Mouse (Mus musculus) hindbrain, embryonic 10.5 days (tissue): ENCODE results near the gene Ctf2. TPM values are rescaled to one million over a fixed set of nuclear protein-coding genes. Genes with fewer than 3 reads are reported as not detected.
"Not testable (repeated sequence)": the region's sequence is repeated elsewhere in the genome, so short reads cannot be mapped to it uniquely, and the experiment has no call there.

ENCODE experiments used
- DNase-seq: peaks from one replicate; pipeline ENCODE4 v3.0.0-alpha.2; 2017; ENCODE audit warnings: low spot score
- H3K27ac ChIP-seq: fragments of 300-500 bp; sonication (generic); 2 replicates; pipeline ENCODE4 v1.5.1; 2016; ENCODE audit warnings: mild to moderate bottlenecking, moderate library complexity
- H3K27me3 ChIP-seq: fragments of 300-500 bp; sonication (generic); 2 replicates; pipeline ENCODE4 v1.6.1; 2016; ENCODE audit warnings: mild to moderate bottlenecking; ENCODE audit not compliant: poor library complexity, insufficient read depth, severe bottlenecking
- H3K36me3 ChIP-seq: fragments of 300-500 bp; sonication (generic); 2 replicates; pipeline ENCODE4 v1.6.1; 2016; ENCODE audit warnings: mild to moderate bottlenecking, moderate library complexity
- H3K4me1 ChIP-seq: fragments of 300-500 bp; sonication (generic); replicated peaks from 2 replicates; pipeline ENCODE4 v1.6.1; 2016; ENCODE audit warnings: mild to moderate bottlenecking
- H3K4me3 ChIP-seq: fragments of 300-500 bp; sonication (generic); 2 replicates; pipeline ENCODE4 v1.5.1; 2016; ENCODE audit warnings: mild to moderate bottlenecking, moderate library complexity
- H3K9me3 ChIP-seq: fragments of 300-500 bp; sonication (generic); 2 replicates; pipeline ENCODE4 v1.6.1; 2016; ENCODE audit warnings: mild to moderate bottlenecking, moderate library complexity
- WGBS: fragments of 180-500 bp; shearing (Covaris S2); methylation state at CpG from one replicate; pipeline ENCODE4 v1.1.7; 2016; 5-methylcytosine and 5-hydroxymethylcytosine counted together
- polyA plus RNA-seq: library from polyadenylated mRNA; unstranded; fragments of >200 nt; fragmentation: Nextera tagmentation; extraction: Ambion mirVana; gene quantifications from 2 replicates; pipeline ENCODE4 v1.2.1, GENCODE M21; 2016

Ctf2 gene
- polyA plus RNA-seq, 1 experiment from 2014 or later = 0.37 TPM

- peak; percentile 54 for DNase-seq
- WGBS = 27% methylated on average over 22 of the region's 22 CpGs
- H3K4me1 ChIP-seq = peaks cover 60% of the 10 kb centered on the region
Observed at GRCm38 (mm10) chr7:127707045-127707956, 24.7 kb downstream of the Ctf2 start.

GRCm38 (mm10) chr7:127705706-127706105 lies 26.3 kb downstream of the Ctf2 start:
- Histone ChIP-seq H3K4me3 (no peak overlapping the region), H3K4me1 (peaks cover 47% of the 10 kb centered on the region), H3K27ac (no peak overlapping the region), H3K9me3 (no peaks in the 10 kb centered on the region), H3K27me3 (no peaks in the 10 kb centered on the region), H3K36me3 (peaks cover 52% of the 10 kb centered on the region)
- no peak for DNase-seq
- WGBS = 83% methylated on average over 4 of the region's 4 CpGs

More at GRCm38 (mm10) chr7:127707045-127707956, 24.7 kb downstream of the Ctf2 start:
- Histone ChIP-seq H3K27me3 (no peaks in the 10 kb centered on the region), H3K27ac (peak overlapping the region; percentile 97), H3K9me3 (no peaks in the 10 kb centered on the region), H3K4me3 (peak overlapping the region; percentile 78), H3K36me3 (peaks cover 47% of the 10 kb centered on the region)

- Histone ChIP-seq H3K27ac (peak overlapping the region; percentile 30; the same call in 1 of the 2 replicates), H3K4me3 (no peak overlapping the region), H3K36me3 (peaks cover 61% of the 10 kb centered on the region), H3K27me3 (no peaks in the 10 kb centered on the region), H3K4me1 (peaks cover 47% of the 10 kb centered on the region), H3K9me3 (no peaks in the 10 kb centered on the region)
- WGBS = 71% methylated on average over 6 of the region's 6 CpGs
- DNase-seq = no peak
Observed at GRCm38 (mm10) chr7:127704598-127704997, 27.4 kb downstream of the Ctf2 start.

- no peak for DNase-seq
- Histone ChIP-seq H3K36me3 (peaks cover 67% of the 10 kb centered on the region), H3K9me3 (no peaks in the 10 kb centered on the region)
Observed at GRCm38 (mm10) chr7:127703561-127704178, 28.3 kb downstream of the Ctf2 start.

GRCm38 (mm10) chr7:127700712-127701331 lies 31.1 kb downstream of the Ctf2 start:
- H3K36me3 ChIP-seq = peaks cover 60% of the 10 kb centered on the region
- H3K9me3 ChIP-seq = no peaks in the 10 kb centered on the region
- H3K27ac ChIP-seq = no peak overlapping the region
- H3K4me1 ChIP-seq = peaks cover 14% of the 10 kb centered on the region
- no peak for DNase-seq
- no peaks in the 10 kb centered on the region for H3K27me3 ChIP-seq
- no peak overlapping the region for H3K4me3 ChIP-seq
- 85% methylated on average over 3 of the region's 3 CpGs for WGBS

More at GRCm38 (mm10) chr7:127703561-127704178, 28.3 kb downstream of the Ctf2 start:
- Histone ChIP-seq H3K27ac (0 out of 2 replicates have a peak overlapping the region, but pooled peaks have one; percentile 30), H3K4me3 (no peak overlapping the region), H3K4me1 (peaks cover 40% of the 10 kb centered on the region), H3K27me3 (no peaks in the 10 kb centered on the region)
- WGBS = 93% methylated on average over 8 of the region's 8 CpGs

GRCm38 (mm10) chr7:127698986-127699385 lies 33.0 kb downstream of the Ctf2 start:
- Histone ChIP-seq H3K4me1 (no peaks in the 10 kb centered on the region), H3K27me3 (no peaks in the 10 kb centered on the region), H3K36me3 (peaks cover 48% of the 10 kb centered on the region), H3K9me3 (no peaks in the 10 kb centered on the region), H3K27ac (no peak overlapping the region), H3K4me3 (no peak overlapping the region)
- 90% methylated on average over 6 of the region's 6 CpGs for WGBS
- no peak for DNase-seq

GRCm38 (mm10) chr7:127693730-127694129 lies 38.2 kb downstream of the Ctf2 start:
- not testable (repeated sequence) for H3K9me3 ChIP-seq, DNase-seq, H3K27me3 ChIP-seq, H3K4me3 ChIP-seq, H3K27ac ChIP-seq
- peaks cover 13% of the 10 kb centered on the region for H3K4me1 ChIP-seq
- peaks cover 16% of the 10 kb centered on the region for H3K36me3 ChIP-seq
- WGBS = 94% methylated on average over 7 of the region's 7 CpGs

GRCm38 (mm10) chr7:127693290-127693689 lies 38.7 kb downstream of the Ctf2 start:
- no peak overlapping the region for H3K4me3 ChIP-seq
- H3K27ac ChIP-seq = no peak overlapping the region
- H3K36me3 ChIP-seq = peaks cover 15% of the 10 kb centered on the region
- H3K9me3 ChIP-seq = no peaks in the 10 kb centered on the region
- 94% methylated on average over 8 of the region's 8 CpGs for WGBS
- H3K4me1 ChIP-seq = peaks cover 13% of the 10 kb centered on the region
- no peak for DNase-seq
- 0 out of 2 replicates have a peak, but pooled peaks cover 3% of the 10 kb centered on the region for H3K27me3 ChIP-seq

- Histone ChIP-seq H3K9me3 (no peaks in the 10 kb centered on the region), H3K27me3 (0 out of 2 replicates have a peak, but pooled peaks cover 3% of the 10 kb centered on the region), H3K4me1 (peaks cover 21% of the 10 kb centered on the region), H3K27ac (peak overlapping the region; percentile 77), H3K36me3 (peaks cover 10% of the 10 kb centered on the region), H3K4me3 (peak overlapping the region; percentile 40)
- WGBS = 5% methylated on average over 15 of the region's 15 CpGs
- peak; percentile 59 for DNase-seq
Observed at GRCm38 (mm10) chr7:127691221-127691989, 40.6 kb downstream of the Ctf2 start.

GRCm38 (mm10) chr7:127689626-127690280 lies 42.2 kb downstream of the Ctf2 start:
- Histone ChIP-seq H3K9me3 (no peaks in the 10 kb centered on the region), H3K4me1 (peaks cover 28% of the 10 kb centered on the region), H3K36me3 (0 out of 2 replicates have a peak, but pooled peaks cover 5% of the 10 kb centered on the region), H3K27me3 (0 out of 2 replicates have a peak, but pooled peaks cover 3% of the 10 kb centered on the region), H3K27ac (no peak overlapping the region), H3K4me3 (no peak overlapping the region)
- 71% methylated on average over 9 of the region's 9 CpGs for WGBS
- DNase-seq = no peak

GRCm38 (mm10) chr7:127688935-127689334 lies 43.0 kb downstream of the Ctf2 start:
- no peak overlapping the region for H3K27ac ChIP-seq
- H3K4me1 ChIP-seq = peaks cover 28% of the 10 kb centered on the region
- DNase-seq = no peak
- H3K27me3 ChIP-seq = 0 out of 2 replicates have a peak, but pooled peaks cover 3% of the 10 kb centered on the region
- H3K36me3 ChIP-seq = peaks cover 8% of the 10 kb centered on the region; the same call in 1 of the 2 replicates
- WGBS = 90% methylated on average over 7 of the region's 7 CpGs
- no peak overlapping the region for H3K4me3 ChIP-seq
- no peaks in the 10 kb centered on the region for H3K9me3 ChIP-seq
